Comparison of ENCODE assay signal across 19 mouse cellular contexts in the genomic region with DNA sequence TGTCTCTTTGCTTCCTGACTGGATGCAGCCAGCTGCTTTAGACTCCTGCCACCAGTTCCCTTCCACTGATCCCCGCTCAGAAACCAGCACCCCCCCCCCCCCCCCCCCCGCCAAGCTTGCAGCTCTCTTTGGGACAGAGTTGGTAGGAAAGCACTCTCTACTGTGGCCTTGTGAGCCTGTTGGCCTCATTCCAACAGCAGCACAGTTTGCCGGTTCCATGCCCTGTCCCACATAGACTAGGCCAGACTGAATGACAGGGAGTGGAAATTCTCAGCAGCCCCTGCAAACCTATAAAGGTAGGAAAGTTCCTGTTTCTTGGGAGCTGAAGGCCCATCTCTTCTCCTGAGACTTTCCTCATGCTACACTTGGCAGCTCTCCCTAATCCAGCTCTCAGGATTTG. TPM values are rescaled to one million over a fixed set of nuclear protein-coding genes. Genes with fewer than 3 reads are reported as not detected.
"Had no signal": no experiment of that assay in that cellular context is flagged by ENCODE, and none has a peak within 500 bp of the region (broad histone marks: within the 10 kb centered on the region; RNA-seq: fewer than 3 reads in every experiment).

No protein-coding gene starts in this region.

- H3K4me3 ChIP-seq: left cerebral cortex, adult 2 months; limb, embryonic 15.5 days; liver, embryonic 13.5 days; midbrain, embryonic 13.5 days; stomach, embryonic 15.5 days had no signal

- DNase-seq: kidney, adult 8-10 months; kidney, postnatal 25 days; liver, embryonic 13.5 days; lung, adult 2 months; lung, postnatal 14 days; right cerebral cortex, postnatal 14 days; thymus, adult 2 months; thymus, postnatal 25 days had no signal

- H3K9ac ChIP-seq: limb, embryonic 15.5 days; liver, embryonic 13.5 days; midbrain, embryonic 13.5 days; stomach, embryonic 15.5 days had no signal

- H3K4me1 ChIP-seq: midbrain, embryonic 13.5 days; stomach, embryonic 15.5 days had no signal

- H3K36me3 ChIP-seq: limb, embryonic 15.5 days; liver, embryonic 13.5 days; midbrain, embryonic 13.5 days; stomach, embryonic 15.5 days had no signal

- H3K27me3 ChIP-seq: limb, embryonic 15.5 days; midbrain, embryonic 13.5 days; stomach, embryonic 15.5 days had no signal

- H3K27ac ChIP-seq: left cerebral cortex, adult 2 months; limb, embryonic 15.5 days; liver, embryonic 13.5 days; midbrain, embryonic 13.5 days; stomach, embryonic 15.5 days had no signal

- ATAC-seq: intestine, postnatal 0 days; midbrain, embryonic 13.5 days had no signal

- H3K4me2 ChIP-seq: limb, embryonic 15.5 days; liver, embryonic 13.5 days; midbrain, embryonic 13.5 days; stomach, embryonic 15.5 days had no signal

- H3K9me3 ChIP-seq: limb, embryonic 15.5 days; liver, embryonic 13.5 days; midbrain, embryonic 13.5 days; stomach, embryonic 15.5 days had no signal

RNA-seq across cellular contexts. Expression of a gene that starts 15.0 kb away (rescaled TPM):
- total RNA-seq: layer of hippocampus, postnatal 25 days; left cerebral cortex, adult 2 months; left cerebral cortex, postnatal 25 days; midbrain, postnatal 0 days had no signal
- polyA plus RNA-seq: limb, embryonic 11.5 days; midbrain, embryonic 13.5 days; midbrain, postnatal 0 days; neural tube, embryonic 14.5 days had no signal

RNA-seq across cellular contexts. Expression of a gene that starts 23.6 kb away (rescaled TPM):
- polyA plus RNA-seq: intestine, postnatal 0 days; neural tube, embryonic 14.5 days; spleen, adult 2 months; thymus, adult 2 months had no signal

RNA-seq across cellular contexts. Expression of a gene that starts 52.7 kb away (rescaled TPM):
- polyA plus RNA-seq: limb, embryonic 11.5 days had no signal
